Mouse (Mus musculus): ENCODE data around the gene Olfr1168.
"Not testable (repeated sequence)": the region's sequence is repeated elsewhere in the genome, so short reads cannot be mapped to it uniquely, and the experiment has no call there.

Gene Olfr1168

GRCm38 (mm10) chr2:88181580-88181979 is at the start of gene Olfr1168:
Olfr1168 (plus strand) TSS chr2:88181880.
- no peak for DNase-seq

GRCm38 (mm10) chr2:88155093-88155492 is 26.6 kb upstream of the Olfr1168 start, which contains the start of gene Olfr1167:
Olfr1167 (minus strand) TSS chr2:88155193.
- DNase-seq, result not testable (repeated sequence)

- no peak for DNase-seq
Observed at GRCm38 (mm10) chr2:88220784-88221183, 39.1 kb downstream of the Olfr1168 start.

- DNase-seq, result no peak
Observed at GRCm38 (mm10) chr2:88228234-88228633, 46.6 kb downstream of the Olfr1168 start, which contains the start of gene Olfr1170. Olfr1170 (minus strand) TSS chr2:88228334.

Data from lung, postnatal 4 days (tissue).